Mouse (Mus musculus) liver, embryonic 16.5 days (tissue): ENCODE measurements at regions not wholly inside any gene's neighbourhood (a gene's known extent, or its start where the extent isn't known, plus 50 kb on each side); places are given as distances from the start of the nearest gene placed in this dataset.

Experiments used
- ATAC-seq: fragments of 200-750 bp; cut with Nextera tagmentation; 2 replicates; pipeline ENCODE4 v1.8.0; 2017; ENCODE audit warnings: low read depth, mild to moderate bottlenecking, moderate number of reproducible peaks, moderate library complexity
- H3K27ac ChIP-seq: fragments of 300-500 bp; sonication (generic); 2 replicates; pipeline ENCODE4 v1.5.1; 2014; ENCODE audit warnings: mild to moderate bottlenecking, low read length
- H3K27me3 ChIP-seq: fragments of 300-500 bp; sonication (generic); 2 replicates; pipeline ENCODE4 v1.6.1; 2014; ENCODE audit warnings: low read depth, low read length, mixed read lengths; ENCODE audit not compliant: control insufficient read depth, insufficient read depth
- H3K36me3 ChIP-seq: fragments of 300-500 bp; sonication (generic); 2 replicates; pipeline ENCODE4 v1.6.1; 2014; ENCODE audit warnings: mild to moderate bottlenecking; ENCODE audit not compliant: control insufficient read depth, insufficient read depth
- H3K4me1 ChIP-seq: fragments of 300-500 bp; sonication (generic); 2 replicates; pipeline ENCODE4 v1.6.1; 2014; ENCODE audit warnings: low read depth, low read length, mixed read lengths; ENCODE audit not compliant: control insufficient read depth
- H3K4me2 ChIP-seq: fragments of 300-500 bp; sonication (generic); 2 replicates; pipeline ENCODE4 v1.6.1; 2014; ENCODE audit warnings: low read depth, low read length, mixed read lengths
- H3K4me3 ChIP-seq: fragments of 300-500 bp; sonication (generic); 2 replicates; pipeline ENCODE4 v1.5.1; 2014; ENCODE audit warnings: low read depth, mild to moderate bottlenecking, low read length
- H3K9ac ChIP-seq: fragments of 300-500 bp; sonication (generic); 2 replicates; pipeline ENCODE4 v1.6.1; 2014; ENCODE audit warnings: low read depth, low read length
- H3K9me3 ChIP-seq: fragments of 300-500 bp; sonication (generic); replicated peaks from 2 replicates; pipeline ENCODE4 v1.6.1; 2016; ENCODE audit warnings: low read length; ENCODE audit not compliant: control insufficient read depth
- WGBS: fragments of 180-500 bp; shearing (Covaris S2); extraction: QIAGEN DNeasy Blood & Tissue Kit; methylation state at CpG from one replicate; pipeline ENCODE4 v1.1.7; 2014; ENCODE audit not compliant: insufficient replicate concordance; 5-methylcytosine and 5-hydroxymethylcytosine counted together

DNA sequence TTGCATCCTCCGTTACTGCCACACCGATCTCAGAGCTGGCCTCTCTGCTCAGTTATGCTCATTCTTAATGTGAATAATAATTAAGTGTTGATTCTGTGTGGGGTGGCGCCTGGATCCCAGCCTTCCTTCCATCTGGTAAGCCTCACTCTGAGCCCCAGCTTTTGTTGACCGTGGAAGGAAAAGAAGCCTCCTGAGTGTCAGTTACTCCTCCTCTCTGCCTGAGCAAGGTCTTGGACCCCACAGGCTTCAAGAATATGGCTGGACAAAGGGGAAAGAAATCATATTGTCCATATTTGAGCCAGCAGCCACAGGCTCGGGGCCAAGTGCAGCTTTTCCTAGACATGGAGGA is 259.9 kb upstream of the Cnr1 start:
- no peak for ATAC-seq
- Histone ChIP-seq H3K27ac (no peak overlapping the region), H3K4me1 (peaks cover 9% of the 10 kb centered on the region), H3K4me3 (no peak overlapping the region), H3K4me2 (no peak overlapping the region), H3K27me3 (no peaks in the 10 kb centered on the region), H3K36me3 (no peaks in the 10 kb centered on the region), H3K9me3 (no peaks in the 10 kb centered on the region), H3K9ac (no peak overlapping the region)
- 64% methylated on average over 5 of the region's 5 CpGs for WGBS

DNA sequence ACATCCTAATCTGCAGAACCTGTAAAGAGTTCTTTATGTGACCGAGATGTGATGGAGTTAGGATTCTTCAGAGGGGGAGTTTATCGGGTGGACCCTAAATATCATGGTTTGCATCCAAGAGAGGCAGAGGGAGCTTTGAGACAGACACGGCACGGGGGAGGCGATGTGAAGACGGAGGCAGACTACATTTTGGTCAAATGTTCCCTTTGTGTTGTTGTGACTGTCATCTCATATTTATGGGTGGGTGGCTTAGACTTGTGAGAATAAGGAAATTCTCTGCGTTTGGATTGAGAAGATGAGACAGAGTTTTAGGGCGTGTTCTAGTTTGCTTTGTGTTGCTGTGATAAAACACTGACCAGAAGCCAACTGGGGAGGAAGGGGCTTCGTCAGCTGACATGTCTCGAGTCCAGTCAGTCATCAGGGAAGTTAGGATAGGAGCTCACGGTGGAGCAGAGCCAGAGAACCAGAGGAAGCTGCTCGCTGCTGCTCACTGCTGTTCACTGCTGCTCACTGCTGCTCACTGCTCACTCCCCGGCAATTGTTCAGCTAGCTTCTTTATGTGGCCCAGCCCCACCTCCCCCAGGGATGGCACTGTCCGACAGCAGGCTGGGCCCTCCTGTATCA is 259.0 kb upstream of the Cnr1 start:
- ATAC-seq, result no peak
- WGBS, result 54% methylated on average over 14 of the region's 14 CpGs
- H3K4me1 ChIP-seq, result peaks cover 9% of the 10 kb centered on the region

DNA sequence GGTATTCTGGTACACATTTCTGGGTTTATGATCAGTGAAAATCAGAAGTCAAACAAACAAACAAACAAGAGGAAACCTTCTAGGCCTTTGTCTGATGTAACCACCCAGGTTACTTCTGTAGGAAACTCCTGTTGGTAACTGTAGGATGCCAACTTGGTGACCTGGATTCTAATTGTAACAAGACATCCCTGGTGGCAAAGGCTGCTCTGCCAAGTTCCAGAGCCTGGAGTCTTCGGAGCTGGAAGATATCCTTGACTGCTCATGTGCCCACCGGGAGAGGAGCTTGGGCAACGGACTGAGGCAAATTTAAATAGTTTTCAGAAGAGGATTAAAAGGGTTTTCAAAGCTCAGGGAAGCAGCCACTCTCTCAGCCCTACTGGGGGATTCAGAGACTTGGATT is 256.0 kb upstream of the Cnr1 start:
- no peaks in the 10 kb centered on the region for H3K9me3 ChIP-seq
- no peak for ATAC-seq
- no peak overlapping the region for H3K9ac ChIP-seq
- H3K4me3 ChIP-seq, result no peak overlapping the region
- H3K27ac ChIP-seq, result no peak overlapping the region
- no peaks in the 10 kb centered on the region for H3K27me3 ChIP-seq
- H3K4me2 ChIP-seq, result no peak overlapping the region
- no peaks in the 10 kb centered on the region; the same call in none of the 2 replicates for H3K4me1 ChIP-seq
- H3K36me3 ChIP-seq, result no peaks in the 10 kb centered on the region
- WGBS, result 64% methylated on average over 3 of the region's 3 CpGs

More for the DNA sequence above, 259.0 kb upstream of the Cnr1 start:
- H3K4me2 ChIP-seq, result no peak overlapping the region
- no peaks in the 10 kb centered on the region for H3K36me3 ChIP-seq
- no peak overlapping the region for H3K9ac ChIP-seq
- H3K4me3 ChIP-seq, result no peak overlapping the region
- H3K27ac ChIP-seq, result no peak overlapping the region
- no peaks in the 10 kb centered on the region for H3K27me3 ChIP-seq
- H3K9me3 ChIP-seq, result no peaks in the 10 kb centered on the region

DNA sequence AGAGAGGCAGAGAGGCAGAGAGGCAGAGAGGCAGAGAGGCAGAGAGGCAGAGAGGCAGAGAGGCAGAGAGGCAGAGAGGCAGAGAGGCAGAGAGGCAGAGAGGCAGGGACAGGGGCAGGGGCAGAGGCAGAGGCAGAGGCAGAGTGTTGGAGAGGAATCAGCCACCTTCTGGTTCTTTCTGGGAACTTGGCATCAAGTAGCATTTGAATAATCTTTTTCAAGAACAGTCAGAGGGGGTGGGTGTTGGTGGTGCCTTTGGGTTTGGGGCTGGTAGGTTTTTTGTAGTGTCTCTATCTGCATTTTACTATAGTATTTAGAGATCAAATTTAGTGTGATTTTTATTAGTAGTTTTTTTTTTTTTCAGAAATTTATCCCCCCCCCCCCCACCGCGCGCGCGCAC is 249.3 kb upstream of the Cnr1 start:
- no peak for ATAC-seq
- Histone ChIP-seq H3K27me3 (no peaks in the 10 kb centered on the region), H3K4me3 (no peak overlapping the region)

DNA sequence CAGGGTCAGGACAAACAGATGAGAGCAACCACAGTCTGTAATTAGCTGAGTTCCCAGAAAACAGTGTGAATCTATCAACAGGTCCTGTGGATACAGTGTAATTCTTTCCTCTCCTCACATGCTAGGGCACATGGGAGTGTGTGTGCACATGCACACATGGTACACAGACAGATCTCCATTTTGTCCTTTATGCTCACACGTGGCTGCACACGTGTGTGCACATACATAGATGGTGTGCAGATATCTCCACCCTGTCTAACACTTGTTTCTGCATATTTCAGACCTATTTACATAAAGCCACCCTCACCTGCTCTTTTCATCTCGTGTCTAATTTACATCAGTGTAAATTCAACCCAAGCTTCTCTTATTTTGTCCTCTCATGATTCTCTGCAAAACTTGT is 245.0 kb upstream of the Cnr1 start:
- H3K27me3 ChIP-seq, result no peaks in the 10 kb centered on the region
- no peaks in the 10 kb centered on the region for H3K36me3 ChIP-seq
- no peak overlapping the region for H3K27ac ChIP-seq
- no peak for ATAC-seq
- H3K4me2 ChIP-seq, result no peak overlapping the region
- WGBS, result 54% methylated on average over 3 of the region's 3 CpGs
- H3K4me3 ChIP-seq, result no peak overlapping the region
- H3K4me1 ChIP-seq, result no peaks in the 10 kb centered on the region
- no peak overlapping the region for H3K9ac ChIP-seq
- no peaks in the 10 kb centered on the region for H3K9me3 ChIP-seq

More for the DNA sequence above, 249.3 kb upstream of the Cnr1 start:
- no peaks in the 10 kb centered on the region for H3K4me1 ChIP-seq
- H3K9ac ChIP-seq, result no peak overlapping the region
- H3K9me3 ChIP-seq, result no peaks in the 10 kb centered on the region
- WGBS, result no CpG with 5 or more reads among the region's 5 CpGs
- H3K36me3 ChIP-seq, result no peaks in the 10 kb centered on the region
- H3K27ac ChIP-seq, result no peak overlapping the region
- no peak overlapping the region for H3K4me2 ChIP-seq

DNA sequence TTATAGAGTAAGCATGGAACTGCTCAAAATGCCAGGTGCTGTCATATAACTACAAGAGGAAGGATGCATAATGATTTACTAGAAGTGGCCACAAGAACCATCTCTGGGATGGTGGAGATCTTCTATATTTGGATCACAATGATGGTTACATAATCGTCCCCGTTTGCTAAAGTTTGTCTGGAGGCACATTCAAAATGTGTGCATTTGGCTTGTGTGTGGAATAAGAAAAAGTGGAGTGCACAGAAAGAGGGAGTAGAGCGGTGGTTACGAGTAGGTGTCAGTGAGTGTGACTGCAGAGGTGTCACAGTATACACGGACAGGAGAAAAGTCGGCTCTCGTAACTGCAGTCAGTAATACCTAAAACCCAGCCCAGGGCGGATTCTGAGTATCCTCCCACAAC is 238.3 kb upstream of the Cnr1 start:
- Histone ChIP-seq H3K36me3 (no peaks in the 10 kb centered on the region), H3K9ac (no peak overlapping the region), H3K27me3 (no peaks in the 10 kb centered on the region), H3K9me3 (no peaks in the 10 kb centered on the region), H3K4me2 (no peak overlapping the region), H3K27ac (no peak overlapping the region), H3K4me1 (no peaks in the 10 kb centered on the region), H3K4me3 (no peak overlapping the region)
- no peak for ATAC-seq
- 62% methylated on average over 8 of the region's 8 CpGs for WGBS

DNA sequence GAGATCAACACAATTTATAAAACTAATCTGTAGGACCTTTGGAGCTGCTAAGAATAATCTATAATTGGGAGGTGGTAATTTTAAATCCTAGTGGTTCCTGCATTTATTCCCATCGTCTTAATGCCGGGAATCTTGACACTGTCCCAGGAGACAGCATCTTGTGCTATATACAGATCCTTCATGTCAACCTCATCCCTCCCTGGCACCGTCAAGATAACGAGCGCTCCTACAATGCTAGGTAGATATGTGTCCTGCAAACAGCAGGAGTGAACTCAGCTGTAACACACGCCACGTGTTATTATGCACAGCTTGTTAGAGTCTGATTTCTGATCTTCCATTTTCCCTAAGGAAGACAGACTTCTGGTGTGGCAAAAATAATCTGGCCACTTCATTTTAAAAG is 237.0 kb upstream of the Cnr1 start:
- 68% methylated on average over 7 of the region's 7 CpGs for WGBS
- no peak overlapping the region for H3K9ac ChIP-seq
- no peaks in the 10 kb centered on the region for H3K27me3 ChIP-seq
- no peak overlapping the region for H3K27ac ChIP-seq
- ATAC-seq, result no peak
- H3K9me3 ChIP-seq, result no peaks in the 10 kb centered on the region
- H3K36me3 ChIP-seq, result no peaks in the 10 kb centered on the region
- H3K4me1 ChIP-seq, result no peaks in the 10 kb centered on the region
- no peak overlapping the region for H3K4me2 ChIP-seq
- no peak overlapping the region for H3K4me3 ChIP-seq

DNA sequence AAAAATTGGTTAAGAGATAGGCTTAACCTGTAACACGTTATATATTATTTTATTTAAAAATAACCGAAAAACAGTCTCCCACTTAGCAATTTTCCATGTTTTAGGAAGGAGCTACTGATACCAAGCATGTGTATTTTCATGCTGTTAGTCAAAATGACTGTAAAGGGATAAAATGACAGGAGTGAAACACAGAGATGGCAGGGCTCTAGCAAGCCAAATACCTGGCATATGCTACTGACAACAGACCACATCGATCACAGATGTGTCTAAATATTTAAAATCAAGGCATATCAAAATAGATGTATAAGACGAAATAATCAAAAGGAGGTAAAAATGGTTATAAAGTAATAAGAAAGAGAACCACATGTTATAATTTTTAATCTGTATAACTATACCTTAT is 231.0 kb upstream of the Cnr1 start:
- H3K4me2 ChIP-seq, result no peak overlapping the region
- H3K27me3 ChIP-seq, result no peaks in the 10 kb centered on the region
- H3K27ac ChIP-seq, result no peak overlapping the region
- no peaks in the 10 kb centered on the region for H3K4me1 ChIP-seq
- H3K9ac ChIP-seq, result no peak overlapping the region
- H3K9me3 ChIP-seq, result no peaks in the 10 kb centered on the region
- ATAC-seq, result no peak
- no peak overlapping the region for H3K4me3 ChIP-seq
- WGBS, result 60% methylated on average over 4 of the region's 4 CpGs
- no peaks in the 10 kb centered on the region for H3K36me3 ChIP-seq

DNA sequence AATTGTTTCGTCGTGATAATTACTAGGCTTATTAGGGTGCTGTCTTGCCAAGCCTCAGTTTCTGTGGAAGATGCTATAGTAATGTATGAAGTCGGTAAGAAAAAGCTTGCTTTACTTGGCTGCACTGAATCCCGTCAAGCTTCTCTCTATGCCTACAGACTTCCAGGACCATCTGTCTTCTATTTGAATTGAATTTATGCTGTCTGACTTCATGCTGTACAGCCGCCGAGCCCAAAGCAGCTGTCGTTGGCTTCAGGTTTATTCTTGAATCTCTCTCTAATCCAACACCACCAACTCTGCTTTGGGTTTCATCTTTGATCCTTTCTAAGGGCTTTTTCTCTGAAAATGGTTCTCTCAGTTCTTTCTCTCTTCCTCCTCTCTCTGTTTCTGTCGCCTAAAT is 227.4 kb upstream of the Cnr1 start:
- WGBS, result 66% methylated on average over 8 of the region's 8 CpGs
- H3K36me3 ChIP-seq, result no peaks in the 10 kb centered on the region
- ATAC-seq, result no peak
- no peaks in the 10 kb centered on the region for H3K4me1 ChIP-seq
- H3K9me3 ChIP-seq, result no peaks in the 10 kb centered on the region
- no peak overlapping the region for H3K4me3 ChIP-seq
- H3K27me3 ChIP-seq, result no peaks in the 10 kb centered on the region
- no peak overlapping the region for H3K9ac ChIP-seq
- H3K27ac ChIP-seq, result no peak overlapping the region
- H3K4me2 ChIP-seq, result no peak overlapping the region
